Mouse (Mus musculus): ENCODE results near the gene 9530003J23Rik. TPM values are rescaled to one million over a fixed set of nuclear protein-coding genes. Genes with fewer than 3 reads are reported as not detected.
"Not testable (repeated sequence)": the region's sequence is repeated elsewhere in the genome, so short reads cannot be mapped to it uniquely, and the experiment has no call there.

9530003J23Rik gene
- not detected in 2 replicates for polyA plus RNA-seq (2015; fragmentation: Nextera tagmentation; extraction: Ambion mirVana)

DNA sequence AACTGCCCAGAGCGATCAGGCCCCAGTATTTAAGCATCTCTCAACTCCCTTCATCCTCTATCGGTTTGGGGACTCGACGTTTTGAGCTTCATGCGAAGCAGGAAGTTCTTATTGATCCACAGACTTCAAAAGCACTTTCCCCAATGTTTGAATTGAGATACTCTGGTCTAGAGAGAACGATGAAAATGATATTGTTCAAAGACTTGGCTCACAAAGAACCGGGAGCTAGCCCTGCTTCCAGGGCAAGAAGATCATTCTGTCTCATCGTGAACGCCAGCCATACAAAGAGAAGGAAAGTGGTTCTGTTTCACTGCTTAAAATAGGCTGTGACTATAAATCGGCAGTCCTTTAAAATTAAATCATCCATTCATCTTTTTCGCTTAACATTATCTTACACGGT lies at the start of gene 9530003J23Rik:
Gene 9530003J23Rik, minus strand, starts transcription at position 101 of the 400 bp plus-strand sequence.
- Histone ChIP-seq H3K4me2 (replicated peaks) (no peak within 1 kb of the TSS), H3K36me3 (no peaks in the 10 kb centered on the region), H3K4me1 (replicated peaks) (no peaks in the 10 kb centered on the region), H3K27ac (no peak within 1 kb of the TSS), H3K27me3 (no peaks in the 10 kb centered on the region), H3K9ac (replicated peaks) (no peak within 1 kb of the TSS), H3K4me3 (replicated peaks) (no peak within 1 kb of the TSS), H3K9me3 (no peaks in the 10 kb centered on the region)
- WGBS: 90% methylated on average over 12 of the region's 12 CpGs
- ATAC-seq: no peak

DNA sequence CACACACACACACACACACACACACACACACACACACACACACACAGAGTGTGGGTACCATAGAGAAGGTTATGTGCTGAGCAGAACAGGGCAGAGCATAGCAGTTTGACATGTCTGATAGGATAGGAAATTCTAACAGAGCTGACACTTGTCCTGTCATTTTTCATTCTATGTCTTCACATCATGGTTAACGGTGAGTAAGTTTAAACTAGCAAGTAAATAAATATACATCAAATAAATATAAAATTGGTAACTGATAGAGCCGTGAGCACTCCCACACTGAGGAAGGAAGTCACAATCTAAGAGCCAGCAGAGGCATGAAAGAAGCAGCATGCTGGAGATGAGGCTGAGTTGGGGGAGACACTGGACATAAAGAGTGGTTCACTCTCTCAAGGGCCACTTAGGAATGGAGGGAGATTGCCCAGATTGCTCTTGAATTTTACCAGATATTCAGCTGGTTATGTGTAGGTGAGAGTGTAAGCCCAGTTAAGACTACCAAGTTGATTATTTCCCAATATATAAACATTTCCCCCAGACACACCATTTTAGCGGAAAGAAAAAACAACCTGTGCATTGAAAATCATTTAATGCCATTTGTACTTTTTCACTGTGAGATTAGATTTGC lies 48.8 kb upstream of the 9530003J23Rik start:
- no peak overlapping the region for H3K9ac ChIP-seq (replicated peaks)
- H3K9me3 ChIP-seq: no peaks in the 10 kb centered on the region
- H3K27ac ChIP-seq: no peak overlapping the region
- H3K36me3 ChIP-seq: no peaks in the 10 kb centered on the region
- H3K4me1 ChIP-seq (replicated peaks): no peaks in the 10 kb centered on the region
- ATAC-seq: no peak
- no peak overlapping the region for H3K4me3 ChIP-seq (replicated peaks)
- no peak overlapping the region for H3K4me2 ChIP-seq (replicated peaks)
- no peaks in the 10 kb centered on the region for H3K27me3 ChIP-seq
- WGBS: 90% methylated on average over 3 of the region's 3 CpGs

GRCm38 (mm10) chr10:117286366-117286970 lies 48.0 kb upstream of the 9530003J23Rik start:
- no peak overlapping the region for H3K4me3 ChIP-seq (replicated peaks)
- H3K27ac ChIP-seq: no peak overlapping the region
- WGBS: 92% methylated on average over 6 of the region's 6 CpGs
- no peaks in the 10 kb centered on the region for H3K9me3 ChIP-seq
- H3K36me3 ChIP-seq: no peaks in the 10 kb centered on the region
- no peak overlapping the region for H3K9ac ChIP-seq (replicated peaks)
- H3K27me3 ChIP-seq: no peaks in the 10 kb centered on the region
- ATAC-seq: no peak
- no peak overlapping the region for H3K4me2 ChIP-seq (replicated peaks)
- H3K4me1 ChIP-seq (replicated peaks): no peaks in the 10 kb centered on the region

GRCm38 (mm10) chr10:117285584-117285983 lies 47.1 kb upstream of the 9530003J23Rik start:
- H3K36me3 ChIP-seq; H3K9ac ChIP-seq (replicated peaks); ATAC-seq; H3K27ac ChIP-seq; H3K4me2 ChIP-seq (replicated peaks); H3K9me3 ChIP-seq; H3K4me1 ChIP-seq (replicated peaks); H3K27me3 ChIP-seq; H3K4me3 ChIP-seq (replicated peaks): not testable (repeated sequence)
- 86% methylated on average over 4 of the region's 7 CpGs for WGBS

- Histone ChIP-seq H3K9me3 (no peaks in the 10 kb centered on the region), H3K36me3 (no peaks in the 10 kb centered on the region), H3K9ac (replicated peaks) (no peak overlapping the region), H3K4me2 (replicated peaks) (no peak overlapping the region), H3K4me3 (replicated peaks) (no peak overlapping the region), H3K27ac (no peak overlapping the region), H3K27me3 (no peaks in the 10 kb centered on the region), H3K4me1 (replicated peaks) (no peaks in the 10 kb centered on the region)
- WGBS: 87% methylated on average over 10 of the region's 10 CpGs
- no peak for ATAC-seq
Measured at GRCm38 (mm10) chr10:117284578-117285520, 46.3 kb upstream of the 9530003J23Rik start.

DNA sequence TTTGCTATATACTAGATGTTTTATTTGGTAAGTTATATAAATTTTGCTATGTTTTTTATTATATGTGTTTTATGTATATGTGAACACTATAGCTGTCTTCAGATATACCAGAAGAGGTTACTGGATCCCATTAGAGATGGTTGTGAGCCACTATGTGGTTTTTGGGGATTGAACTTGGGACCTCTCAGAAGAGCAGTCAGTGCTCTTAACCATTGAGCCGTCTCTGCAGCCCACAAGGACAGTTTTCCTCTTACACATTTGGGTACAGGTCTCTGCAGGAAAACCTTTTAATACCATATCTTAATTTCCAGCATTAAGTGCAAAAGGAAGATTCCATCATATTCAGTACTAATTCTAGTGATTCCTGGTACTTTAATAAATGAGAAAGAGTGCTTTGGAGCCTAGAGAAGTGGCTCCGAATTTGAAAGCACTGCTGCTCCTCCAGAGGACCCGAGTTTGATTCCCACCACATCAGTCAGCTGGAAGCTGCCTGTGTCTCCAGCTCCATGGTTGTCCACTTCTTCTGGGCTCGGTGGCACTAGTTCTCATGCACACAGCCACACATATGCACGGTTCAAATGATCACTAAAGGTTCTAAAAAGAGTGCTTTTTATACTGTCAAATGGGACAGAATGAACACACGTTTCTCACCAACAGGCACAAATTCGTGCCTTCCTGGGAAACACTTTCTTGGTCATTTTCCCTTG lies 45.5 kb upstream of the 9530003J23Rik start:
- Histone ChIP-seq H3K4me3 (replicated peaks) (no peak overlapping the region), H3K4me2 (replicated peaks) (no peak overlapping the region), H3K27ac (no peak overlapping the region), H3K9ac (replicated peaks) (no peak overlapping the region), H3K36me3 (no peaks in the 10 kb centered on the region), H3K9me3 (no peaks in the 10 kb centered on the region), H3K27me3 (no peaks in the 10 kb centered on the region), H3K4me1 (replicated peaks) (no peaks in the 10 kb centered on the region)
- 79% methylated on average over 7 of the region's 7 CpGs for WGBS
- no peak for ATAC-seq

DNA sequence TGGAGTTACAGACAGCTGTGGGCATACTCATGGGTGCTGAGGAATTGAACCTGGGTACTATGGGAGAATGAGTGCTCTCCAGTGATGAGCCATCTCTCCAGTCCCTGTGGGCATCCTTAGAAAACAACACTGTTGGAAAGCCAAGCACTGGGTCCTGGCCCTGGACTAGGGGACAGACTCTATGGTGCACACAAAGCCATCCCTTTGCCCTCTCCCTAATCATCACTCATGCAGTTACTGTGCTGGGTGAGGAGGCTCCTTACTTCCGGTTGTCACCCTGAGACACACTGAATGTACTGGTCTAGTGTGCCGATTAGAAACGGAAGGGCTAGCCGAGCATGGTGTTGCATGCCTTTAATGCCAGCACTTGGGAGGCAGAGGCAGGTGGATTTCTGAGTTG lies 44.7 kb upstream of the 9530003J23Rik start:
- WGBS: 94% methylated on average over 4 of the region's 4 CpGs
- not testable (repeated sequence) for H3K4me3 ChIP-seq (replicated peaks); H3K9me3 ChIP-seq; H3K4me2 ChIP-seq (replicated peaks); H3K36me3 ChIP-seq; H3K27ac ChIP-seq; H3K4me1 ChIP-seq (replicated peaks); ATAC-seq; H3K27me3 ChIP-seq; H3K9ac ChIP-seq (replicated peaks)

DNA sequence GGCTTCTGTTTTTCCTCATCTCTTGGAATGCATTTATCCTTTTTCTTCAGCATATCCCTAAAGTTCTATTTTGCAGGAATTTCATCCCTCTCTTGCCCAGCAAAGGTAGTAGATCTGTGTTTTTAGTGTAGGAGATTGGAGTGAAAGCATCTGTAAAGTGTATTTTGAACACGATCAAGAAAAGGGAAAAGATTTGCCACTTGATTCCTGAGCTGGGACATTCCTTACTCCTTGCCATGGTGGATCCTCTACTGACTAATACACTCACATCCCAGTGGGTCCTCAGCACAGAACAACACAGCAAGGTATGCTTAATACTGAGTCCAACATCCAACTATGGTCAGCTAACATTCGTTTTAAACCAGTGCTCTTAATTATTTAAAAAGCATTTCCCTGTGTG lies 44.0 kb upstream of the 9530003J23Rik start:
- no peaks in the 10 kb centered on the region for H3K9me3 ChIP-seq
- no peaks in the 10 kb centered on the region for H3K4me1 ChIP-seq (replicated peaks)
- no peak overlapping the region for H3K4me3 ChIP-seq (replicated peaks)
- no peak for ATAC-seq
- no peaks in the 10 kb centered on the region for H3K27me3 ChIP-seq
- no peaks in the 10 kb centered on the region for H3K36me3 ChIP-seq
- no peak overlapping the region for H3K9ac ChIP-seq (replicated peaks)
- WGBS: 84% methylated on average over 2 of the region's 2 CpGs
- no peak overlapping the region for H3K27ac ChIP-seq
- H3K4me2 ChIP-seq (replicated peaks): no peak overlapping the region

DNA sequence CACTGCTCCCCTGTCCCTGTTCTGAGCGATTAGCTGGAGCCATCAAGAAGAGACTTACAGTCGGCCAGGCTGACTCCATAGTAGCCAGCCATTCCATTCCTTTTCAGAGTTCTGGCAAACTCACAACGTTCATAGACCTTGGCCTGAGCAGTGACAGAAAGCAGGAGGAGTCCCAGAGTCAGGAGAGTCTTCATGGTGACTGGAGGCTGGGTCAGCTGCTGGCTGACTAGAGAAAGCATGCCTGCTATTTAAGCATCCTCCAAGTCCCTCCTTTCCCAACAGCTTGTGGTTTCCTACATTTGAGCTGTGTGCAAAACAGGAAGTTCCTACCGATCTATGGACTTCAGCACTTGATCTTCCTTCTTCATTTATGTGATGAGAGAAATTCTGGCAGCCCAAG lies 43.5 kb upstream of the 9530003J23Rik start, which contains the start of gene Lyz2:
Gene Lyz2, minus strand, starts transcription at position 273 of the 400 bp plus-strand sequence.
- no peak within 1 kb of the TSS for H3K4me3 ChIP-seq (replicated peaks)
- H3K27me3 ChIP-seq: no peaks in the 10 kb centered on the region
- ATAC-seq: no peak
- no peaks in the 10 kb centered on the region for H3K36me3 ChIP-seq
- no peaks in the 10 kb centered on the region for H3K4me1 ChIP-seq (replicated peaks)
- no peak within 1 kb of the TSS for H3K9ac ChIP-seq (replicated peaks)
- WGBS: 73% methylated on average over 4 of the region's 4 CpGs
- H3K9me3 ChIP-seq: no peaks in the 10 kb centered on the region
- no peak within 1 kb of the TSS for H3K27ac ChIP-seq
- no peak within 1 kb of the TSS for H3K4me2 ChIP-seq (replicated peaks)

DNA sequence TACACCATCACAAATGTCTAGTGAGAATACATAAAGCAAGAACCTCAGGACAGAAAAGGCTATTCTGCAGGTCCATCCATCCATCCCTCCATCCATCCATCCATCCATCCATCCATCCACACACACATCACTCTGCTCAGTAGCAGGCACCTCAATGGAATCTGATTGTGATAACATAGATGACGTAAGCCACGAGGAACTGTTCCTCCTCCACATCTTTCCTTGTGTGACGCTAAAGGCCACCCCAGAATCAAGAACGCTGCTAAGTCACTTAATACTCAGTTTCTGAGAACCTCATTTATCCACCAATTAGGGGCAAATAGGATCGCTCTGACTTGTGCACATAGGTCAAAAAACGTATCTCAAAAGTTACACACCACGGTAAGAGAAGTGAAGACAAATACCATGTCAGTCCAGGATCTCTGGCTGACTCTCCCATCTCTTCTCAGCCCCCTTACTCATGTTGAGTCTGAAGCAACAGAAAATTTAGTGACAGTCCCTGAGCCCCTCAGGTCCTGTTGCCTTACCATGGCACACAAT lies 42.9 kb upstream of the 9530003J23Rik start:
- H3K9me3 ChIP-seq: no peaks in the 10 kb centered on the region
- no peaks in the 10 kb centered on the region for H3K4me1 ChIP-seq (replicated peaks)
- H3K4me2 ChIP-seq (replicated peaks): no peak overlapping the region
- no peak for ATAC-seq
- H3K9ac ChIP-seq (replicated peaks): no peak overlapping the region
- no peak overlapping the region for H3K4me3 ChIP-seq (replicated peaks)
- H3K27me3 ChIP-seq: no peaks in the 10 kb centered on the region
- no peaks in the 10 kb centered on the region for H3K36me3 ChIP-seq
- no peak overlapping the region for H3K27ac ChIP-seq
- 94% methylated on average over 7 of the region's 7 CpGs for WGBS

DNA sequence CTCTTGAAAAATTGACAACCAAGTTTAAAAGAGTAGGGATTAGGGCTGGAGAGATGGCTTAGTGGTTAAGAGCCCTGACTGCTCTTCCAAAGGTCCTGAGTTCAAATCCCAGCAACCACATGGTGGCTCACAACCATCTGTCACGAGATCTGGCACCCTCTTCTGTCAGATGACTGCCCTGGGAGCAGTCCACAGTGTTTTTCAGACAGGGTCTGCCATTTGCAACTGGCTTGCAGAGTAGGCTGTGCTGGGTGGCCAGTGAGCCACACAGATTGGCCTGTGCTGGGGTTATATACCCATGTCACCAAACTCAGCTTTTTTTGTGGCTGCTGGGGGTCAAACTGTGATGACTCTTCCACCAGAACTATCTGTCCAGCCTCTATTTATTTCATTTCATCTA lies 41.5 kb upstream of the 9530003J23Rik start:
- no peaks in the 10 kb centered on the region for H3K4me1 ChIP-seq (replicated peaks)
- H3K27me3 ChIP-seq: no peaks in the 10 kb centered on the region
- no peaks in the 10 kb centered on the region for H3K9me3 ChIP-seq
- H3K27ac ChIP-seq: no peak overlapping the region
- no peak overlapping the region for H3K9ac ChIP-seq (replicated peaks)
- H3K36me3 ChIP-seq: no peaks in the 10 kb centered on the region
- WGBS: 39% methylated on average over 1 of the region's 1 CpGs
- H3K4me3 ChIP-seq (replicated peaks): no peak overlapping the region
- ATAC-seq: no peak
- H3K4me2 ChIP-seq (replicated peaks): no peak overlapping the region

Measured in midbrain, embryonic 13.5 days (tissue).